Mouse (Mus musculus) megakaryocyte-erythroid progenitor cell, adult 5-6 weeks (primary cell): ENCODE data around the gene Kremen1. TPM values are rescaled to one million over a fixed set of nuclear protein-coding genes. Genes with fewer than 3 reads are reported as not detected.

Source experiments
- ATAC-seq: replicated peaks from 2 replicates; pipeline ENCODE4 v1.8.0; 2016; ENCODE audit warnings: mild to moderate bottlenecking, inconsistent platforms; ENCODE audit not compliant: severe bottlenecking, poor library complexity, low FRiP score, low TSS enrichment
- total RNA-seq, 2 experiments: library from RNA; stranded (forward) in 1 of 2; stranded (reverse) in 1 of 2; fragments of 200-1000, 215-1000 nt in 1 of 2; fragments of >200 nt in 1 of 2; fragmentation: Nextera tagmentation in 1 of 2; gene quantifications; 2 replicates each; pipeline ENCODE4 v1.2.3; 2014 to 2017

The Kremen1 gene
- total RNA-seq, 2 experiments from 2014 or later, result 1.1 TPM

DNA sequence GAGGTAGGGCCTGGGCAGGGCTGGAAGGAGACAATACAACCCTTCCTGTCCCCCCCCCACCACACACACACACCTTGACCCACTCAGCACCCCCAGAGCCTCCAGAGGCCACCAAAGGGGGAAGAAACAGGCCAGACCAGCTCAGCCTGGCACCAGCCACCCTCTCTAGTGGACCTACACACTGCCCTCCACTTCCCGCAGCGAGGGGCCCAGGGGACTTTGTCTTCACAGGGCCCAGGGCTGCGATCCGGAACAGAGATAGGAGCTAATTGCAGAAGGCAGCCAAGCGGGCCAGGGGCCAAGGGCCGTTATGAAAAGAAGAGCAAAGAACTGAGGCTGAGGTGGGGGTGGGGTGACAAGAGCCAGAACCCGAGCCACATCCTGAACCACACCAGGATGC is 112.1 kb downstream of the Kremen1 start:
- no peak for ATAC-seq

GRCm38 (mm10) chr11:5145600-5145999 is 115.8 kb downstream of the Kremen1 start:
- ATAC-seq, result no peak

GRCm38 (mm10) chr11:5141965-5142364 is 119.4 kb downstream of the Kremen1 start:
- ATAC-seq, result no peak

Other genes starting within 250 kb of the Kremen1 start
- gene Rasl10a, start 203.4 kb downstream of the Kremen1 start, total RNA-seq (2014; fragmentation: Nextera tagmentation), result not detected in 2 replicates
- gene Rasl10a, start 203.4 kb downstream of the Kremen1 start, total RNA-seq (2017), result not detected in 2 replicates
- 0.87 and 4.4 TPM in 2 replicates for gene Gas2l1, start 196.2 kb downstream of the Kremen1 start, total RNA-seq (2014; fragmentation: Nextera tagmentation)
- 1.3 TPM in 1 of 2 replicates, not detected in the other for gene Gas2l1, start 196.2 kb downstream of the Kremen1 start, total RNA-seq (2017)
- gene Rhbdd3, start 162.6 kb downstream of the Kremen1 start, total RNA-seq (2014; fragmentation: Nextera tagmentation), result 12.7 and 33.4 TPM in 2 replicates
- 22.3 and 25.9 TPM in 2 replicates for gene Rhbdd3, start 162.6 kb downstream of the Kremen1 start, total RNA-seq (2017)
- 450 and 540 TPM in 2 replicates for gene Ewsr1, start 162.3 kb downstream of the Kremen1 start, total RNA-seq (2014; fragmentation: Nextera tagmentation)
- gene Ewsr1, start 162.3 kb downstream of the Kremen1 start, total RNA-seq (2017), result 724 and 794 TPM in 2 replicates
- gene Emid1, start 109.3 kb downstream of the Kremen1 start, total RNA-seq (2014; fragmentation: Nextera tagmentation), result 3.2 and 4.9 TPM in 2 replicates
- gene Emid1, start 109.3 kb downstream of the Kremen1 start, total RNA-seq (2017), result 3.4 and 5.2 TPM in 2 replicates
- 12.2 and 13.7 TPM in 2 replicates for gene Znrf3, start 183.3 kb upstream of the Kremen1 start, total RNA-seq (2014; fragmentation: Nextera tagmentation)
- 3.8 and 4.6 TPM in 2 replicates for gene Znrf3, start 183.3 kb upstream of the Kremen1 start, total RNA-seq (2017)